Mouse (Mus musculus): ENCODE results near the gene Tdrkh. TPM values are rescaled to one million over a fixed set of nuclear protein-coding genes. Genes with fewer than 3 reads are reported as not detected.

The Tdrkh gene
- total RNA-seq, 1 experiment from 2014 or later, result 10.9 TPM

Other genes starting within 250 kb of the Tdrkh start
- gene Gm10696, start 235.1 kb upstream of the Tdrkh start, total RNA-seq (2021), result not detected in 2 replicates
- gene Gm5286, start 216.6 kb upstream of the Tdrkh start, total RNA-seq (2021), result not detected in 2 replicates
- gene Gm4778, start 149.2 kb upstream of the Tdrkh start, total RNA-seq (2021), result not detected in 2 replicates
- gene Them4, start 103.2 kb upstream of the Tdrkh start, total RNA-seq (2021), result 9.9 and 10.2 TPM in 2 replicates
- gene Them5, start 71.2 kb upstream of the Tdrkh start, total RNA-seq (2021), result not detected in 2 replicates
- 0.41 and 0.56 TPM in 2 replicates for gene C2cd4d, start 50.8 kb upstream of the Tdrkh start, total RNA-seq (2021)
- 21.3 and 26.3 TPM in 2 replicates for gene Rorc, start 40.5 kb upstream of the Tdrkh start, total RNA-seq (2021)
- 0.44 and 0.83 TPM in 2 replicates for gene Lingo4, start 14.8 kb upstream of the Tdrkh start, total RNA-seq (2021)
- gene Mrpl9, start 30.0 kb downstream of the Tdrkh start, total RNA-seq (2021), result 87.6 and 87.8 TPM in 2 replicates
- gene Oaz3, start 30.6 kb downstream of the Tdrkh start, total RNA-seq (2021), result not detected in 2 replicates
- 21.8 and 28.1 TPM in 2 replicates for gene Celf3, start 65.0 kb downstream of the Tdrkh start, total RNA-seq (2021)
- gene Riiad1, start 67.1 kb downstream of the Tdrkh start, total RNA-seq (2021), result 4.0 and 4.4 TPM in 2 replicates
- 35.7 and 37.5 TPM in 2 replicates for gene Snx27, start 169.4 kb downstream of the Tdrkh start, total RNA-seq (2021)
- not detected in 2 replicates for gene Gm10972, start 229.8 kb downstream of the Tdrkh start, total RNA-seq (2021)
- gene Tuft1, start 245.6 kb downstream of the Tdrkh start, total RNA-seq (2021), result 7.1 and 7.4 TPM in 2 replicates

All from adrenal gland, postnatal 14 days (tissue).